Mouse (Mus musculus) thymus, postnatal 36 days (tissue): ENCODE results near the gene Arrdc2.

ENCODE experiments used
- DNase-seq, 2 experiments: peaks; one replicate each; pipeline ENCODE4 v3.0.0; 2022; ENCODE audit warnings: mixed read lengths in 2 of 2

The Arrdc2 gene

DNA sequence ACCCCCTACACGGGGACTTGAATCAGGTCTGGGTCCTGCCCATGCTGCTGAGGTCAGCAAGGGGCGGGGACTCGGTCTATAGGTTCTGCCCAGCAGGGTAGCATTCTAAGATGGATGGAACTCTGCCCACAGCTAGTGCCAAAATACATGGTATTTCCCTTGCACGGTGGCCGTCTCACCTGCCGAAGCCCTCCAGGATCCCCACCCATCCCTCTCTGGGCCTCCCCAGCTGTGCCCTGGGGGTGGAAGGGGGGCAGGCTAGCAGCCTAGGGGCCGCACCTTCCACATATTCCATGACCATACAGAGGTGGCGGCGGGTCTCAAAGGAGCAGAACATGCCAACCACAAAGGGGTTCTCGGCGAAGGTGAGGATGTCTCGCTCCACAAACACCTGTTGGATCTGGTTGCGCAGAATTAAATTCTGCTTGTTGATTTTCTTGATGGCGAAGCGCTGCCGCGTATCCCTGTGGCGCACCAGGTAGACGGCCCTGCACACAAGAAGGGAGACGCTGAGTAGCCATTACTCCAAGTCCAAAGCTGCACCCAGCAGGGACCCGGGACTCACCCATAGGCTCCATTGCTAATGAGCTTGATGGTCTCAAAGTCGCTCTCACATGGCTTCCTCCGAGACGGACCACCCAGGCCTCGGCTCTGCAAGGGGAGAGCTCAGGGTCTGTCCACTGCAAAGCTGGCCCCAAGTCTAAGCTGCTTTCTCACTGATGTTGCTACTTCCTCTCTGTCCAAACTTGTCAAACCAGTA lies 53.0 kb downstream of the Arrdc2 start:
- no peak for DNase-seq
